Mouse (Mus musculus): Measurements from ENCODE around the gene BC067074. TPM values are rescaled to one million over a fixed set of nuclear protein-coding genes. Genes with fewer than 3 reads are reported as not detected.

BC067074 gene
- polyA plus RNA-seq, 1 experiment from 2014 or later, result 2.0 TPM

GRCm38 (mm10) chr13:113267204-113267603 lies 25.8 kb upstream of the BC067074 start:
- Histone ChIP-seq H3K4me3 (ENCODE audit: low read depth, low read length) (no peak overlapping the region), H3K9me3 (ENCODE audit: control insufficient read depth, low read length) (no peaks in the 10 kb centered on the region), H3K27me3 (ENCODE audit: control insufficient read depth, insufficient read depth, low read length) (no peaks in the 10 kb centered on the region), H3K4me2 (ENCODE audit: low read depth, low read length, severe bottlenecking) (no peak overlapping the region), H3K27ac (ENCODE audit: low read depth, low read length) (no peak overlapping the region), H3K36me3 (ENCODE audit: control insufficient read depth, insufficient read depth, low read length) (no peaks in the 10 kb centered on the region), H3K9ac (ENCODE audit: low read length) (no peak overlapping the region), H3K4me1 (replicated peaks; ENCODE audit: control insufficient read depth, insufficient read depth, low read length) (no peaks in the 10 kb centered on the region)
- ATAC-seq (replicated peaks; ENCODE audit: low FRiP score) (no peak), DNase-seq (ENCODE audit: low spot score) (no peak)
- WGBS, result 90% methylated on average over 3 of the region's 3 CpGs

- no peaks in the 10 kb centered on the region for H3K4me1 ChIP-seq (replicated peaks; ENCODE audit: control insufficient read depth, insufficient read depth, low read length)
- H3K9ac ChIP-seq (ENCODE audit: low read length), result no peak overlapping the region
- no peak overlapping the region for H3K4me3 ChIP-seq (ENCODE audit: low read depth, low read length)
- WGBS, result 39% methylated on average over 18 of the region's 18 CpGs
- ATAC-seq (replicated peaks; ENCODE audit: low FRiP score) (peak; percentile 82), DNase-seq (ENCODE audit: low spot score) (peak; percentile 88)
- H3K4me2 ChIP-seq (ENCODE audit: low read depth, low read length, severe bottlenecking), result no peak overlapping the region
- no peak overlapping the region for H3K27ac ChIP-seq (ENCODE audit: low read depth, low read length)
- no peaks in the 10 kb centered on the region for H3K27me3 ChIP-seq (ENCODE audit: control insufficient read depth, insufficient read depth, low read length)
- no peaks in the 10 kb centered on the region for H3K9me3 ChIP-seq (ENCODE audit: control insufficient read depth, low read length)
- H3K36me3 ChIP-seq (ENCODE audit: control insufficient read depth, insufficient read depth, low read length), result no peaks in the 10 kb centered on the region
Observed at GRCm38 (mm10) chr13:113269777-113270776, 22.9 kb upstream of the BC067074 start.

- Histone ChIP-seq H3K9ac (ENCODE audit: low read length) (no peak overlapping the region), H3K4me3 (ENCODE audit: low read depth, low read length) (no peak overlapping the region), H3K36me3 (ENCODE audit: control insufficient read depth, insufficient read depth, low read length) (no peaks in the 10 kb centered on the region), H3K4me1 (replicated peaks; ENCODE audit: control insufficient read depth, insufficient read depth, low read length) (no peaks in the 10 kb centered on the region), H3K4me2 (ENCODE audit: low read depth, low read length, severe bottlenecking) (no peak overlapping the region), H3K9me3 (ENCODE audit: control insufficient read depth, low read length) (no peaks in the 10 kb centered on the region), H3K27me3 (ENCODE audit: control insufficient read depth, insufficient read depth, low read length) (no peaks in the 10 kb centered on the region), H3K27ac (ENCODE audit: low read depth, low read length) (no peak overlapping the region)
- no peak for DNase-seq (ENCODE audit: low spot score)
- WGBS, result 92% methylated on average over 8 of the region's 8 CpGs
- ATAC-seq (replicated peaks; ENCODE audit: low FRiP score), result no peak
Observed at GRCm38 (mm10) chr13:113271189-113271588, 21.8 kb upstream of the BC067074 start.

GRCm38 (mm10) chr13:113287141-113287540 lies 5.8 kb upstream of the BC067074 start:
- H3K27ac ChIP-seq (ENCODE audit: low read depth, low read length), result no peak overlapping the region
- 90% methylated on average over 7 of the region's 7 CpGs for WGBS
- no peak overlapping the region for H3K9ac ChIP-seq (ENCODE audit: low read length)
- no peaks in the 10 kb centered on the region for H3K9me3 ChIP-seq (ENCODE audit: control insufficient read depth, low read length)
- no peaks in the 10 kb centered on the region; the same call in 1 of the 2 replicates for H3K27me3 ChIP-seq (ENCODE audit: control insufficient read depth, insufficient read depth, low read length)
- DNase-seq (ENCODE audit: low spot score) (no peak), ATAC-seq (replicated peaks; ENCODE audit: low FRiP score) (no peak)
- H3K4me2 ChIP-seq (ENCODE audit: low read depth, low read length, severe bottlenecking), result no peak overlapping the region
- H3K4me1 ChIP-seq (replicated peaks; ENCODE audit: control insufficient read depth, insufficient read depth, low read length), result no peaks in the 10 kb centered on the region
- no peak overlapping the region for H3K4me3 ChIP-seq (ENCODE audit: low read depth, low read length)
- H3K36me3 ChIP-seq (ENCODE audit: control insufficient read depth, insufficient read depth, low read length), result no peaks in the 10 kb centered on the region

- DNase-seq (ENCODE audit: low spot score) (no peak), ATAC-seq (replicated peaks; ENCODE audit: low FRiP score) (no peak)
- 87% methylated on average over 7 of the region's 7 CpGs for WGBS
- H3K27ac ChIP-seq (ENCODE audit: low read depth, low read length), result no peak overlapping the region
- H3K36me3 ChIP-seq (ENCODE audit: control insufficient read depth, insufficient read depth, low read length), result no peaks in the 10 kb centered on the region
- peaks cover 2% of the 10 kb centered on the region; the same call in 1 of the 2 replicates for H3K27me3 ChIP-seq (ENCODE audit: control insufficient read depth, insufficient read depth, low read length)
- no peaks in the 10 kb centered on the region for H3K9me3 ChIP-seq (ENCODE audit: control insufficient read depth, low read length)
- H3K4me3 ChIP-seq (ENCODE audit: low read depth, low read length), result no peak overlapping the region
- no peak overlapping the region for H3K9ac ChIP-seq (ENCODE audit: low read length)
- H3K4me1 ChIP-seq (replicated peaks; ENCODE audit: control insufficient read depth, insufficient read depth, low read length), result 0 out of 2 replicates have a peak, but pooled peaks cover 3% of the 10 kb centered on the region
- H3K4me2 ChIP-seq (ENCODE audit: low read depth, low read length, severe bottlenecking), result no peak overlapping the region
Observed at GRCm38 (mm10) chr13:113288210-113289197, 4.5 kb upstream of the BC067074 start.

- Histone ChIP-seq H3K4me2 (ENCODE audit: low read depth, low read length, severe bottlenecking) (no peak overlapping the region), H3K4me1 (replicated peaks; ENCODE audit: control insufficient read depth, insufficient read depth, low read length) (0 out of 2 replicates have a peak, but pooled peaks cover 3% of the 10 kb centered on the region), H3K9ac (ENCODE audit: low read length) (no peak overlapping the region), H3K36me3 (ENCODE audit: control insufficient read depth, insufficient read depth, low read length) (no peaks in the 10 kb centered on the region), H3K27ac (ENCODE audit: low read depth, low read length) (no peak overlapping the region), H3K27me3 (ENCODE audit: control insufficient read depth, insufficient read depth, low read length) (peaks cover 2% of the 10 kb centered on the region; the same call in 1 of the 2 replicates), H3K4me3 (ENCODE audit: low read depth, low read length) (no peak overlapping the region), H3K9me3 (ENCODE audit: control insufficient read depth, low read length) (no peaks in the 10 kb centered on the region)
- ATAC-seq (replicated peaks; ENCODE audit: low FRiP score), result no peak
- 71% methylated on average over 4 of the region's 4 CpGs for WGBS
- no peak for DNase-seq (ENCODE audit: low spot score)
Observed at GRCm38 (mm10) chr13:113289760-113290159, 3.2 kb upstream of the BC067074 start.

GRCm38 (mm10) chr13:113292001-113292400 lies 958 bp upstream of the BC067074 start:
- H3K27ac ChIP-seq (ENCODE audit: low read depth, low read length), result no peak overlapping the region
- H3K4me1 ChIP-seq (replicated peaks; ENCODE audit: control insufficient read depth, insufficient read depth, low read length), result 0 out of 2 replicates have a peak, but pooled peaks cover 3% of the 10 kb centered on the region
- H3K9ac ChIP-seq (ENCODE audit: low read length), result no peak overlapping the region
- no peaks in the 10 kb centered on the region for H3K36me3 ChIP-seq (ENCODE audit: control insufficient read depth, insufficient read depth, low read length)
- no peak overlapping the region for H3K4me2 ChIP-seq (ENCODE audit: low read depth, low read length, severe bottlenecking)
- no peak for DNase-seq (ENCODE audit: low spot score)
- ATAC-seq (replicated peaks; ENCODE audit: low FRiP score), result no peak
- peaks cover 2% of the 10 kb centered on the region; the same call in 1 of the 2 replicates for H3K27me3 ChIP-seq (ENCODE audit: control insufficient read depth, insufficient read depth, low read length)
- no peak overlapping the region for H3K4me3 ChIP-seq (ENCODE audit: low read depth, low read length)
- H3K9me3 ChIP-seq (ENCODE audit: control insufficient read depth, low read length), result no peaks in the 10 kb centered on the region
- WGBS, result 88% methylated on average over 8 of the region's 8 CpGs
